ENCODE assay signal across 8 mouse cellular contexts in genomic region chr1:123974621-123975020, GRCm38 (mm10).
A peak's percentile ranks its signal among the peaks of the same experiment; 100 is the strongest.
DNase-seq lines count a peak whose midpoint lies in the region; ATAC-seq and TF ChIP-seq lines count a peak whose summit lies in the region.

No protein-coding gene starts in this region.

- peak; percentile 57; the same call in 1 of the 2 replicates for TF ChIP-seq CTCF in brain, embryonic 14.5 days (IDR thresholded peaks at IDR 0.05; ENCODE audit: borderline replicate concordance, extremely low read depth, insufficient read depth, insufficient read length)

- DNase-seq in left cerebral cortex, postnatal 4 days: peak; percentile 37
- no peak for DNase-seq in left cerebral cortex, adult 8-10 months (ENCODE audit: low spot score in 2 of 2)
- peak; percentile 46 for DNase-seq in Muller cell, postnatal 12 days (ENCODE audit: inconsistent ontology term)
- DNase-seq in brain, embryonic 14.5 days (ENCODE audit: low read depth): peak; percentile 64
- DNase-seq in layer of hippocampus, adult 11-12 months (ENCODE audit: low spot score): peak; percentile 26
- DNase-seq in frontal cortex, postnatal 10 days (ENCODE audit: low spot score in 2 of 2): no peak
- no peak for DNase-seq in frontal cortex, postnatal 25 days (ENCODE audit: low spot score in 2 of 2)

- TF ChIP-seq POLR2A in brain, embryonic 14.5 days (IDR thresholded peaks at IDR 0.05; ENCODE audit: borderline replicate concordance, extremely low read depth, insufficient read depth, insufficient read length, poor library complexity, severe bottlenecking): no peak

- no peak for ATAC-seq in activated CD4-positive, CD25-positive, alpha-beta regulatory T cell, adult 4 months

- intact Hi-C loops in left cerebral cortex, postnatal 4 days (cut with DNase I): no loop called here

Comparison
In these comparisons a context has a peak if more than half of its experiments do, and no peak if none do; other contexts are left out.
1. DNase-seq: peak in left cerebral cortex, postnatal 4 days (single experiment), Muller cell, postnatal 12 days (single experiment), brain, embryonic 14.5 days (single experiment) and layer of hippocampus, adult 11-12 months (single experiment); none in left cerebral cortex, adult 8-10 months (0 of 2), frontal cortex, postnatal 10 days (0 of 2) and frontal cortex, postnatal 25 days (0 of 2).